Mouse (Mus musculus): ENCODE measurements around the gene Ppp1r36. TPM values are rescaled to one million over a fixed set of nuclear protein-coding genes. Genes with fewer than 3 reads are reported as not detected.

The Ppp1r36 gene
- total and polyA plus RNA-seq, 3 experiments: not detected

DNA sequence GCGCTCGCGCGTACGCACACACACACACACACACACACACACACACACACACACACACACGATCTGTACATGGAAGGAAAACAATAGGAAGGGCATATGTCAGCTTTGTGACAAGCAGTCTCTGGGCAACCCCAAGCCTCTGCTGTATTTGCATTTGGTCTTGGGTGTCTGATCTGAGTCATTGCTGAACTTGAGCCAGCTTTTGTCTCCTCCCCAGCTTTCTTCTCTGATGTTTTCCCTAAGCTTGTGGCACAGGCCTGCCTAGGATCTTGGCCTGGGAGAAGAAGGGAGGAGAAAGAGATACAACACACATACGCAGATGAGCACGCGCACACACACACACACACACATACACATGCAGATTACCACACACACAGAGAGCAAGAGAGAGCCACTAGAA lies 46.1 kb downstream of the Ppp1r36 start (continued):
- TF ChIP-seq IRF4 (IDR thresholded peaks at IDR 0.05; ENCODE audit: low read depth, low read length) (peak; percentile 95), MYC (IDR thresholded peaks at IDR 0.05; ENCODE audit: low read depth, low read length) (peak; percentile 57; the same call in 1 of the 2 replicates), BHLHE40 (IDR thresholded peaks at IDR 0.05; ENCODE audit: low read depth, low read length) (peak; percentile 46), USF2 (conservative IDR thresholded peaks at IDR 0.05; ENCODE audit: low read depth, low read length) (no peak), CHD1 (IDR thresholded peaks at IDR 0.05; ENCODE audit: low read depth, low read length) (no peak), ZNF384 (IDR thresholded peaks at IDR 0.05; ENCODE audit: low read depth, low read length) (no peak), RAD21 (IDR thresholded peaks at IDR 0.05; ENCODE audit: low read depth, low read length) (no peak), PAX5 (IDR thresholded peaks at IDR 0.05; ENCODE audit: low read length) (no peak), ZMIZ1 (IDR thresholded peaks at IDR 0.05; ENCODE audit: low read depth, low read length) (no peak), USF1 (IDR thresholded peaks at IDR 0.05; ENCODE audit: low read depth, low read length) (no peak), POLR2A (IDR thresholded peaks at IDR 0.05; ENCODE audit: low read depth, low read length) (no peak; the same call in 1 of the 2 replicates), ZKSCAN1 (IDR thresholded peaks at IDR 0.05; ENCODE audit: borderline replicate concordance, low read depth, low read length) (no peak), E2F4 (IDR thresholded peaks at IDR 0.05; ENCODE audit: insufficient replicate concordance, low read depth, low read length) (no peak), MAZ (IDR thresholded peaks at IDR 0.05; ENCODE audit: low read depth, low read length) (0 out of 2 replicates have a peak, but pooled peaks have one; percentile 33), TCF12 (IDR thresholded peaks at IDR 0.05; ENCODE audit: low read depth, low read length) (peak; percentile 48; the same call in 1 of the 2 replicates), TBP (conservative IDR thresholded peaks at IDR 0.05; ENCODE audit: low read depth, low read length) (no peak)

GRCm38 (mm10) chr12:76464651-76465252 lies 47.4 kb downstream of the Ppp1r36 start:
- Histone ChIP-seq H3K79me2 (replicated peaks; ENCODE audit: control insufficient read depth, extremely low read depth, insufficient read depth, poor library complexity, severe bottlenecking) (no peaks in the 10 kb centered on the region), H3K27ac (ENCODE audit: insufficient read depth, low read depth) (no peak overlapping the region), H3K36me3 (replicated peaks in 1 of 2; ENCODE audit: control insufficient read depth in 1 of 2, insufficient read depth in 1 of 2, low read length in 1 of 2) (peaks cover 4 to 23% of the 10 kb centered on the region in 2 experiments), H3K9me3 (replicated peaks; ENCODE audit: low read length) (peaks cover 2% of the 10 kb centered on the region), H3K4me2 (ENCODE audit: insufficient read depth, low read depth, poor library complexity, severe bottlenecking) (no peak overlapping the region), H3K27me3 (replicated peaks) (no peaks in the 10 kb centered on the region), H3K9ac (ENCODE audit: insufficient read depth, low read depth) (no peak overlapping the region), H3K4me1 (ENCODE audit: control insufficient read depth in 1 of 2, insufficient read depth in 2 of 2) (peaks cover 13 to 26% of the 10 kb centered on the region in 2 experiments), H3K4me3 (replicated peaks in 1 of 3; ENCODE audit: low read depth in 2 of 3, low read length in 2 of 3, poor library complexity in 1 of 3) (no peak overlapping the region)
- DNase-seq (ENCODE audit: extremely low read depth): no peak
- dilution Hi-C loops (cut with MboI; ENCODE audit: extremely low pct_ligation_motif_present, extremely low pct_unique_long_range_greater_than_20kb, low sequenced_read_pairs) (no loop called here), in situ Hi-C loops (cut with MboI; ENCODE audit: low pct_ligation_motif_present, low pct_unique_long_range_greater_than_20kb, low sequenced_read_pairs) (loop anchor here (5.0 kb wide), 1 partner anchor 92 kb away; the partner anchor contains the start of gene Zbtb1)
- TF ChIP-seq NELFE (IDR thresholded peaks at IDR 0.05; ENCODE audit: low read depth, low read length) (no peak), NRF1 (IDR thresholded peaks at IDR 0.05; ENCODE audit: low read depth, low read length) (no peak), TBP (conservative IDR thresholded peaks at IDR 0.05; ENCODE audit: low read depth, low read length) (no peak), MAFK (IDR thresholded peaks at IDR 0.05; ENCODE audit: insufficient replicate concordance, low read length) (no peak), USF1 (IDR thresholded peaks at IDR 0.05; ENCODE audit: low read depth, low read length) (no peak), SIN3A (IDR thresholded peaks at IDR 0.05; ENCODE audit: low read length) (no peak), ZNF384 (IDR thresholded peaks at IDR 0.05; ENCODE audit: low read depth, low read length) (no peak), TCF12 (IDR thresholded peaks at IDR 0.05; ENCODE audit: low read depth, low read length) (no peak), EP300 (IDR thresholded peaks at IDR 0.05; ENCODE audit: low read length) (no peak), ZC3H11A (IDR thresholded peaks at IDR 0.05; ENCODE audit: low read depth, low read length) (no peak)

Data from CH12.LX (cell line).